Mouse (Mus musculus): ENCODE results near the gene Actr2.

- no peak for TF ChIP-seq CTCF (IDR thresholded peaks at IDR 0.05; ENCODE audit: low read depth)
- TF ChIP-seq EP300 (optimal IDR thresholded peaks at IDR 0.05): no peak
Observed at GRCm38 (mm10) chr11:20054617-20055016, 58.1 kb downstream of the Actr2 start.
